Mouse (Mus musculus) erythroblast, embryonic 14.5 days (primary cell): ENCODE measurements around the gene Ifi214.

Experiments used
- GATA1 ChIP-seq: IDR thresholded peaks from 2 replicates; pipeline ENCODE4 v1.6.1; 2012; ENCODE audit warnings: low read length, inconsistent platforms, mixed read lengths
- TAL1 ChIP-seq: IDR thresholded peaks from 3 replicates; pipeline ENCODE4 v1.6.1; 2012; ENCODE audit warnings: low read length, inconsistent platforms, mixed read lengths

DNA sequence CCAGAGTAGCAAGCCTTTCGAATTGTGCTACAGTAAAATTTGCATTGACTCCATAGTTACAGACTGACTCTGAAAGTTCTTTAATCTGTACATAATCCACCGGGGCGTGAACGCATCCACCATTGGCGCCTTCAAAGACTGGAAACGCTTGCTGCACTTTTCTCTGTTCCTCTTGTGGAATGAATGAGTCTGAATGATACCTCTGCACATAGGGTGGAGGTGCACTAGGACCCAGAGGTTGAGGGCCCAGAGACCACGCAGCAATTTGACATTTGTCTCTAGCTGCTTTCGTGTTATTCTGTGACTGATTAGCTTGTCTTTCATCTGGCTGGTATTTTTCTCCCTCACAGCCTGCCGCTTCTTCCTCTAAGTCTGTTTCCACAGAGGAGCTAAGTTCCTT is 43.3 kb upstream of the Ifi214 start:
- no peak for TF ChIP-seq GATA1
- TF ChIP-seq TAL1 = no peak
